Mouse (Mus musculus): Measurements from ENCODE around the gene Mgll. TPM values are rescaled to one million over a fixed set of nuclear protein-coding genes. Genes with fewer than 3 reads are reported as not detected.

Mgll gene
- total RNA-seq, 2 experiments from 2014 or later, result 105 to 106 TPM

DNA sequence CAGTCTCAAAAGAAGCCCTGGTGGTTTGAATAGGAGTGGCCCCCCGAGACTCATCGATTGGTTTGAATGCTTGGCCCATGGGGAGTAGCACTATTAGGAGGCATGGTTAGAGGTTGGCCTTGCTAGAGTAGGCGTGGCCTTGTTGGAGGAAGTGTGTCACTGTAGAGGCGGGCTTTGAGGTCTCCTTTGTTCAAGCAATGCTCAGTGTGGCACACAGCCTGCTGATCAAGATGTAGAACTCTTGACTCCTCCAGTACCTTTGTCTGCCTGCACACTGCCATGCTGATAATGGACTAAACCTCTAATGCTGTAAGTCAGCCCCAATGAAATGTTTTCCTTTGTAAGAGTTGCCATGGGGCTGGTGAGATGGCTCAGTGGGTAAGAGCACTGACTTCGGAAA is 108.5 kb downstream of the Mgll start:
- intact Hi-C loops (cut with DNase I), result no loop called here
- DNase-seq (ENCODE audit: extremely low spot score in 1 of 2, low spot score in 2 of 2), result no peak

DNA sequence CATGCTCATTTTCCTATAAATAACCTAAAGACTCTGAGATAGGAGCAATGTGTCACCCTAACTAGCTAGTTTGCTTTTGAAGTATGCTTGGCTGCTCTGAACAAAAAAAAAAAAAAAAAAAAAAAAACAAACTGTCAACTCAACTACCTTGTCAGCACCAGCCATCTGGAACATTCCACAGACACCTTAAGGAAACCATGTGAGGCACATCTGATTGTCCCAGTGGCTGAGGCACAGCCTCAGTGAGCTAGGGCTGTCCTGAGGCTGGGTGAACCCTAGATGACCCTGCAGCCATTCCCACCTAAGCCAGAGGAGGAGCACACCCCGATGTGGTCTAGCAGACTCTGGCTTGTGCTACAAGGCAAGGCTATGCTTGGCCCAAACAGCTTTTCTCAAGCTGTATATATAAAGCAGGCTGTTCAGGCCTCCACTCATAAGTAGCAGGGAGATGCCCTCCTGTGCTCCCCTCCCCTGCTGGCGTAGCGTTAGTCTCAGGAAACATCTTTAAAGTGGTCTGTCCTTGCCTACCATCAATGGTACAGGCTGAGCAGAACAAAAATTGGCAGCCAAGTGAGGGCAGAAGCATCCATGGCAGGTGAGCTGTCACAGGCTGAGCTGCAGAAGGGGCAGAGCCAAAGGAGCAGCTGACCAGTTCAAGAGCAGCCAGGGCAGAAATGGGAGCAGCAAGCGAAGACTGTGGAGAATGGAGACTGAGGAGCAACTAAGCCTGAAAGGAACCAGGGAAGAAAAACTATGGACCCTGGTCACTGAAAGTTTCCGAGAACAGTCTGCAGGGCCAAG is 109.3 kb downstream of the Mgll start:
- no peak for DNase-seq (ENCODE audit: extremely low spot score in 1 of 2, low spot score in 2 of 2)
- intact Hi-C loops (cut with DNase I), result no loop called here

DNA sequence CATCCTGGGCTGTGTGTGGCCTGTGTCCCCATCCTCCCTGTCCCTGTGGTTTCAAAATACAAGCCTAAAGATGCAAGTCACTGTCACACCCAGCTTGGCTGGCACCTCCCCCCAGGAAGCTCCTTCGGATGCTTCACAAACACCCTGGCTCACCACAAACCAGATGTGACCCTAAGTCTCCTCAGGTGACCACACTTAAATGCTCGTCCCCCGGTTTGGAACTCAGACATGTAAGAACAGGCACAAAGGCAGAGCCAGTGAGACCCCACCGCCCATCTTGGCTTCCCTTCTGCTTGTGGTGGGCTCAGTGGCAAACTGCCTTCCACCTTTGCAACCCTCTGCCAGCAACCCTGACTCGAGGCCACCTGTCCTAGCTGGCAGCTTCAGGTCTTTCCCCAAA is 110.8 kb downstream of the Mgll start:
- DNase-seq (ENCODE audit: extremely low spot score in 1 of 2, low spot score in 2 of 2), result no peak
- intact Hi-C loops (cut with DNase I), result no loop called here

DNA sequence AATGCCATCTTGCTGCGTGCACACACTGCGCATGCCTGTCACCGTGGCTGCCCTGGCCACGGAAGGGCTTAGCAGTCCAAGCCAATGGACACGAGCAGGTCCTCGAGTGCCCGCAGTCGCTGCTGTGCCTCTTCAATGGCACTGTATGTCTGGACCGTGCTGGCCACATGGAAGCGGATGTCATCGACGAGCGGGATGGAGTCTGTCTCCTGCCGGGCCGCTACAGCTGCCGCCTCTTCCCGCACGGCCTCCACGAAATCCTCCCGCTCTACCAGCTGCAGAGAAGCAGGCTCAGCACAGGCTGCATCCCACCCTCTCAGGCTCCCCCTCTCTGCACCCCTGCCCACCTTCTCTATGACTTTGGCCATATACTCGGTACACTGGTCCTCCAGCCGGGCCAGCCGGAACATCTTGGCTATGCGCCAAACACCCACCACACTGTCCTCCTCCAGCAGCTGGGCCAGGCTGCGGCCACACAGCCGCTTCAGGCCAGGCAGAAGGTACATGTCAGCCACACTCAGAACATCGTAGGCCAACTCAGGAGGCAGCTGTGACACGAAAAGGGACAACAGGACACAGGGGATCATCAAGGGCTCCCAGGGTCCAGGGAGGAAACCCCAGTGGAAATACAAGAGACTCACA is 112.1 kb downstream of the Mgll start:
- DNase-seq (ENCODE audit: extremely low spot score in 1 of 2, low spot score in 2 of 2), result no peak
- intact Hi-C loops (cut with DNase I), result no loop called here

DNA sequence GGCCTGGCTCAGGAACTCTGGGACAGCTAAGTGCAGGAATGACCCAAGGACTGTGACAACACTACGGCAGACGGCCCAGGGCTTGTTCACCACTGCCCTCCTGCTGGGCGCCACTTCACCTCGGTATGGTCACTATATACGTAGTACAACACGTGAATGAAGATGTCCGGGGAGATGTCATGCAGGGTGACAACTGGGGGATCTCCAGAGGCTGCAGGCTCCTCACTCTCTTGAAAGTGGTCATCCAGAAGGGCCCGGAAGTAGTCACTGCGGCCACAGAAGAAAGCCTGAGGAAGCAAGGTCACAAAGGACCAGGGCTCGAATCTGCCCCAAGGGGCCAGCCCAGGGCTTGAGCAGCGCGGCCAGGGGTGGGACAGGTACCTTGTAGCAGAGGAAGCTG is 113.8 kb downstream of the Mgll start:
- DNase-seq (ENCODE audit: extremely low spot score in 1 of 2, low spot score in 2 of 2), result no peak
- intact Hi-C loops (cut with DNase I), result no loop called here

DNA sequence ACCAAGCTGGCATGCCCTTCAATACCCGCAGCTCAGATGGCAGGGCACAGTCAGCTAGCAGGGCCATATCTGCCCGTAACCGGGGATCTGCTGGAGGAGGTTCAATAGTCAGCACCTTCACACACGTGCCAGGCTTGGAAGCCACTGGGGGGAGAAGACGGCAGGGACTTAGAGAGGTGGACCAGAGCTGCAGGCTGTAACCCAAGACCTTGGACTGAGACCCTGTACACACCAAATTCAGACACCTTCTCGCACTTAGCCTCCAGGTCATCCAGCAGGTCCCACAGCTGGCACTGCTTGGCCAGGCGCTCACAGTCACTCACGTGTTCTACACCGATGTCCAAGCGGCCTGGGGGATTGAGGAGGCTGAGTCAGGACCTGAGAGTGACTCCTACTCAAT is 114.4 kb downstream of the Mgll start:
- intact Hi-C loops (cut with DNase I), result no loop called here

DNA sequence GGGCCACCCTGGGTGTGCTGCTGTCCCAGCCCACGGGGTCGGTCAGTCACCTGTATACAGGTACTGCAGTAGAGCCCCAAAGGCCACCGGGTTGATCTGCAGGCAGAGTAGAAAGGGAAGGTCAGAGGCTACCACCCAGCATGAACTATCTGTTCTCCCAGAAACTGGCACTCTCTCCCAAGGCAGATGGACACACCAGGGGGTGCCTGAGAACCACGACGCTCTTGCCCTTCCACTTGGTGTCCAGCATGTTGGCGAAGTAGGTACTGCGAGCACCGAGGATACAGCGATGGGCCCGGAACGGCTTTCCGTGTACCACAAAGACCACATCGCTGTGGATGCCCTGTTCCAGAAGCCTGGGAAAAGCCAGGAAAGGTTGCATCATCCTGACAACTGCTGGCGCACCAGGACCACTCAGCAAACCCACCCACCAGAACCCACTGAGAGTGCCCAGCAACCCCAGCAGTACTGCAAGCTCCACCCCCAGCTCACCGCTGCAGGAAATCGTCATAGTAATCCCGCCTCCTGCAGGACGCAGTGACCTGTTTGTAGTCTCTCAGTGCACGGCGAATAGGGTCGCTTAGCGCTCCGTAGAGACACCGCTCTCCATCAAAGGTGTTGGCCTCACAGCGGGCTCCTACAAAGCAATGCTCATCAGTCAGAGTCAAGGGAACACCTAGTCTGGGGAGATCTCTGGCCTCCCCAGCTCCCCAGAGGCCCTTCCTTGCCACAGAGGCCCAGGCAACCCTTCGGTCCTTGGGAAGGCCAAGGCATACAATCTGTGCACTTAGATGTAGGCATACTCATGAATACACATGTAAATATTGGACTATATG is 115.1 kb downstream of the Mgll start:
- DNase-seq (ENCODE audit: extremely low spot score in 1 of 2, low spot score in 2 of 2), result no peak
- intact Hi-C loops (cut with DNase I), result no loop called here

More for the DNA sequence above, 114.4 kb downstream of the Mgll start:
- DNase-seq (ENCODE audit: extremely low spot score in 1 of 2, low spot score in 2 of 2), result no peak

DNA sequence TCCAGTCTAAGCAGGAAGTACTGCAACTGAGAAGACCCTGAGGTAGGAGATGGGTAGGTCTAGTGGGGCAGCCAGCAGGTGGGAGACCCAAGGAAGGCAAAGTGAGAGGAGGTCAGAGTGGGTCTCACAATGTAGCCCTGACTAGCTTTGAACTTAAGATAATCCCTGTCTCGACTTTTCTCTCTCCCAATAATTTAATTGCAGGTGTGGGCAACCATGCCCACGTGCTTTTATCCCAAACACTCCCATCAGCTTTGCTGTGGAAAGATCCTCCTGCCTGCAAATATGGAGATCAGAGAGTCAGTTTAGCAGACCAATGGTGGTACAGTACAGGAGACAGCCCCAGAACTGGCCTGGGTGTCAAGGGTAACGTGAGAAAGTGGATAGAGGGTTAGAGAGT is 116.0 kb downstream of the Mgll start:
- no peak for DNase-seq (ENCODE audit: extremely low spot score in 1 of 2, low spot score in 2 of 2)
- intact Hi-C loops (cut with DNase I), result no loop called here

DNA sequence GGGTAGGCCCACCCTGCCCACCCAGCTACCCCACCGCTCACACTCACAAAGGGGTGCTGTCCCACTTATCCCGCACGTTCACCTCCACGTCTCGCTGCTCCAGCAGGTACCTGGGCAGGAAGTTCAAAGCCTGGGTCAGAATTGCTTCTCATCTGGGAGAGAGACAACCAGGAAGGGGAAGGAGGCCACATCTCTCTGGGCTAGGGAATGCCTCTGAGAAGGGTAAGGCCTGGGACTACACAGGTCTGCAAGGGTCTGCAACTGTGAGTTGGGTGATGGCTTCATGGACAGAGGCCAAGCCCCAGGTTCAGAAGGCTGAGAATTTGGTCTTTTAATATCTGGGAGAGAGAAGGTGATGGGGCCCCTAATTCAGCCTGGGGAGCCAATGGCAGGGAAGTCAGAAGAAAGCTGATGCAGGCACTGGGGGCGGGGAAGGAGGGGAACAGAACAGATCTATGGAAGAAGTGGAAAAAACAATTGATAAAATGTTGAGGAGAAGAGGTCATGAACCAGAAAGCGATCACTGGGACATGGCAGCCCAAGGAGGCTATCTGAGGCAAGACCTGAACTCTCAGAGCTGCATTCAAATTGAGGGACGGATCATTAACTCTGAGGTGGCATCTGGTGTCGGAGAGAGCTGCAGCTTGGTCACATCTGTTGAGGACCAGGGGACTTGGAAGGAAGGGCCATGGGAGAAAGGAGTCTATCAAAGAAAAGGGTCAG is 116.7 kb downstream of the Mgll start:
- intact Hi-C loops (cut with DNase I), result no loop called here
- no peak for DNase-seq (ENCODE audit: extremely low spot score in 1 of 2, low spot score in 2 of 2)

DNA sequence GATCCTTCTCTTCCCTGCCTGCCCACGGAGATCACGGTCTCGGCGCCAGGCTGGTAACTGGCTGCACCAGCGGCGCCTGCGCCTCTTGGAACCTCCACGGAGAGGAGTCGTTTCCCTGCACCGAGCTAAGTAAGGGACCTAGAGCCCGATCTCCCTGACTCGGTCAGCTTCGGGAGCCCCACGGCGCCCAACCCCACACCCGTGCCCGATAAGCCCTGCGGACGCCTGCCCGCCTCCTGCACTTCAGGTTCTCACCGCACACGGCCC is 117.2 kb downstream of the Mgll start:
- intact Hi-C loops (cut with DNase I), result no loop called here
- DNase-seq (ENCODE audit: extremely low spot score in 1 of 2, low spot score in 2 of 2), result no peak

DNA sequence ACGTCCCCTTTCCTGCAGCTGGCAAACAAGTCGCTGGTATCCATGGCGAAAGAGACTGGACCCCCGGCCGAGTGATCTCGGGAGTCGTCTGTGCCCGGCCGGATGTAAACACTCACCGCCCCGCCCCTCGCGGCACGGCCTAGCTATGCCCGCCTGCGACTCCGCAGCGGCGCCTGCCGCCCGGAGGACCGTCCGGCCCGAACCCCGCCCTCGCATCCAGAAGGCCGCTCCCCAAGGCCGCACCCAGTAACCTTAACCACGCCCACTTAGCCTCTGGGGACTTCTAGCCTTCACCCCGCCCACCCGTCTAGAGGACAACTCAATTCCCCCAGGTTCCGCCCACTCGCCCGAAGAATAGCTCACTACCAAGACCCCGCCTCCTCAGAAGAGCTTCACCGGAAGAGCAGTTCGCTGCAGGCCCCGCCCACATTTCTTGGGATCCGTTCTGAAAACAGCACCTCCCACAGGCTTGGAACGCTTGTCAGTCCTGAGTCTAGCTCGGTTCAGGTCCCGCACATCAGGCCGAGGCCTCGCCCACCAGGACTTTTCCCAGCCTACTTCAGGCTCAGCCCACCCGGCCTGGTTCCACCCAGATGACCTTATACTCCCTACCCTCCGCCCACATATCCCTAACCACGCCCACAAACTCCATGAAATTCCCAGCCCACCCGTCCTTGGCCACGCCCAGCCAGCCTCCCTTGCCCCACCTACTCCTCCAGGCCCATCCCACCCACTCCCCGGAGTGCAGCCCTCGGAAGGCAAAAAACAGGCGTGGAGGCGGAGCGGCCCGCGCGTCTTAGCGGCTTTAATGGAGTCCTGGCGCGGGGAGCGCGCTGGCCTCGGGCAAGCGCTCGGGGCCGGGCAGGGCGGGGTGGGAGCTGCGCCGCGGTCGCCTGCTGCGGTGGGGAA is 117.8 kb downstream of the Mgll start, which contains the start of gene Abtb1:
Abtb1 (minus strand) TSS at position 204 of the 909 bp plus-strand sequence.
- DNase-seq (ENCODE audit: extremely low spot score in 1 of 2, low spot score in 2 of 2), result peak; percentile 99 to 100
- intact Hi-C loops (cut with DNase I), result no loop called here

DNA sequence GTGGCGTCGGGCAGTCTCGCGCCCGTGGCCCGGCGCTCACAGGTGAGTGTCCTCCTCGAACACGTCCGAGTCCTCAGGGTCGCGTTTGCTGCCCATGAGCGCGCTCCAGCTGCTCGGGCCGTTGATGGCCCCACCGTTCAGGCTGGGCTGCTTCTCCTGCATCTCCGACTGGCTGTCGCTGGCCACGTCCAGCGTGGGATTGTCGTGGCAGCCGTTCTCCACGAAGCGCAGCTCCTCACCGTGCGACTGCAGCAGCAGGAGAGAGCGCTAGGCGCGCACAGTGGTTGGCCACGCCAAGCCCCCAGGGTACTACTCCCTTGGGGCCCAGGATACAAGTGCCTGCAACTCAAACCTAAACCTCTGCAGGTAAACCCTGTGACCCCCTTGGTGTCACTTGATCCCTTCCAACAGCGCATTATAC is 118.5 kb downstream of the Mgll start:
- peak; percentile 53 to 70 for DNase-seq (ENCODE audit: extremely low spot score in 1 of 2, low spot score in 2 of 2)
- intact Hi-C loops (cut with DNase I), result no loop called here

DNA sequence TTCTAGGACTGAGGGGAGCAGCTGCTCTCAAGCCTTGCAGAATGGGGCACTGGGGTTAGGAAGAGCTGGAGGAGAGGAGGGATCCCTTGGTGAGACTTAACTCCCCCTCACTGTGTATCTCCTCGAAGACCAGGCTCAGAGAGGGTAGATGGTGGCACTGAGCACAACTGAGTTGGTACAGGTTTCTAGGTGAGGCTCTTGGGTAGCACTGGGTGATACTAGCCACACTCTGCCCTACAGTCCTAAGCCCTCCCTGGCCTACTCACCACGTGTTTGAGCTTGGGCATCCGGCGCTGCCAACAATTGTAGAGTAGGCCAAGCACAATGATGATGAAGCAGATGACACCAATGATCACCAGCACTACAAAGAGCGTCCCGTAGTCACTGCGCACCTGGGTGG is 119.0 kb downstream of the Mgll start:
- intact Hi-C loops (cut with DNase I), result no loop called here

DNA sequence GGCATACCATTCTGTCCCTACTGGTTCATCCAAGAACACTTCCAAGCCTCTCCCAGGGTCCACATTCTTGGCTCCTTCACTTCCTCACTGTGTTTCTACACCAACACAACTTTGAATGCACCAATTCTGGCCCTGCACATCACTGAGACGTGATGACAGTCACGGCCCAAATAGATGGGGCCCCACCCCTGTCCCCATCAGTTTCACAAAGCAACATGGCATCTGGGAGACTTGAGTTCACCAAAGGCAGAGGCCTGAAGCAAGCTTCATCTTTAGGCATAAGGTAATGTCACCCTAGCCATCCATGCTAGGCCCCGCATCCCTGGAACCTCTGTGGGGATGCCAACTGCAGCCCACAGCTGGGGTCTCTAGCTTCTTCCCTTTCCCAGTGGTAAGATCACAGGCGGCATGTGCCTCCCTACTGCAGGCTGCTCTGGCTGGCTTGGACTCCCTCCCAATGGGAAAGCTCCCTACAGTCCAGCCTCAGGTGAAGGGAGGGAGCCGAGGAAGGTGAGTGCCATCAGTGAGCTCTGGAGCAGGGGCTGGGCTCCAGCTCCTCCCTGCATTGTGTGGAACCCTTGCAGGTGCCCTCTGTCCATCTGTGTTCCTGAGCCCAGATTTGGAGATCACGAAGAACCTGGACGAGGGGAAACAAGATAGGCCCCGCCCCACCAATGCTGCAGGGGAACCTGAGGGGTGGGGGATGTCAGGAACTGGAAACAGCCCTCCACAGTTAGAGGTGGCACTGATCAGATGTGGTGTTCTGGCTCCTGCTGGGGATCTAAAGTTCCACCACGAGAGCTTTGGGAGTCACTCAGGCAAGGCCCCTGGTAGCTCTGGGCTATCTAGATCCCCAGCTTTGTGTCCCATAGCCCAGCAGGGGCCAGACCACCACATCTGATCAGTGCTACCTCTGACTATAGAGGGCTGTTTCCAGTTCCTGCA is 119.8 kb downstream of the Mgll start:
- intact Hi-C loops (cut with DNase I), result no loop called here
- peak in 1 of 2 experiments; percentile 35 for DNase-seq (ENCODE audit: extremely low spot score in 1 of 2, low spot score in 2 of 2)

More for the DNA sequence above, 119.0 kb downstream of the Mgll start:
- peak in 1 of 2 experiments; percentile 26 for DNase-seq (ENCODE audit: extremely low spot score in 1 of 2, low spot score in 2 of 2)

DNA sequence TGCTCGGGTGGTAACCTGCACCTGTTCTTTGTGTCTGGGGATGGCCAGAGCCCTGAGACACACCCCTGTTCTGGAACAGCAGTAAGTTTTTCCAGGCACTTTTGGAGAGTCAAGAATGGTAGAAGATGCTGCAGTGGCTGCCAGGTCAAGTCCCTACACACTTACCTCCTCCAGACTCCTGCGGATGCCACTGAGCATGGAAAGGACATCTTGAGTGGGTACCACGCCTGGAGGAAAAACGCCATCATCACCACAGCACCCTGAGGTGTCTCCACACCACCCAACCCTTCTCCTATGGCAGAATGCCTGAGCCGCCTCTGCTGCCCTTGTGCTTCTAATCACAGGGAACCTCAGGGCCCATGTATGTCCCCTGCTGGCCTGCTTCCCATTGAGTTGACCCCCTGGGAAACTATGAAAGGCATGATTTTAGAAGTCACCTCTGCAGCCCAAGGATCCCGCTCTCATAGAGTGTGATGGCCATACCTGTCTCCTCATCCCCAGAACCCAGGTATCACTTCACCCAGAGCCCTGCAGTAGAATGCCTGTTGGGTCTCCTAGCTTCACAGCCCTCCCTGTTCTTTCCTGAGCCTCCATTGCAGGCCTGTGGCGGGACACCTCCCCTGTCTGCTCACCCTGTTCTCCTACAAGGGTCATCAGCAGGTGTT is 120.8 kb downstream of the Mgll start:
- intact Hi-C loops (cut with DNase I), result no loop called here
- peak in 1 of 2 experiments; percentile 33 for DNase-seq (ENCODE audit: extremely low spot score in 1 of 2, low spot score in 2 of 2)

DNA sequence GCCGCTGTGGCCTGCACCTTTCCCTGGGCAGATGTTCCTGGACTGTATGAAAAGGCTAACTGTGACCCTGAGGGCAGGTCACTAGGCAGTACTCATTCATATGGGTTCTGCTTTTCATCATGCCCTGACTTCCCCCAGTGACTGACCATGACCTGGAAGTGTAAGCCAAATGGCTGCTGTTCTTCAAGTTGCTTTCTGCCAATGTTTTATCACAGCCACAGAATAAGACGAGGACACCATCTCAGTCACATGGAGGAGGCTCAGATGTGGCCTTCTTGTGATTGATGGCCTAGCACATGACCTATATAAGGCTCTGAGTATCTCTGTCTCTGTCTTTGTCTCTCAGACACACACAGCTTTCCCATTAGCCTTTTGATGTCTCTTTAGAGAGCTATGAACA is 123.4 kb downstream of the Mgll start:
- intact Hi-C loops (cut with DNase I), result no loop called here
- DNase-seq (ENCODE audit: extremely low spot score in 1 of 2, low spot score in 2 of 2), result no peak

DNA sequence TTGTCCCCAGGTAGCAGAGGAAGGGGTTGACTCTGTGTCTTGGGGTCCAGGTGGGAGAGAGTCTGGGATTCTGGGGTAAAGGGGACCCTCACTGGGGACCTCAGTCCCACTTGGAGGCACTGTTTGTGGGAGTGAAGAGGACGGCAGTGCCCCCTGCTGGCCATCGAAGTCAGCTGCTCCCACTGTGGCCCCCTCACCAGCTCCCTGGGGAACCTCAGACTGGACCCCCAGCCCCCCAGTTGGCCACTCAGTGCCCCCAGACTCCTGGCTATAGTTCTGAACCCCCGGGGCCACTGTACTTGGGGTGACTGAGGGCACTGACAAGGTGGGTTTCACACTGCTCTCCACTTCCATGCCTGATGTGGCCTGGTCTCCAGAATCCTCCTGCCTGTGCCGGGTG is 125.1 kb downstream of the Mgll start:
- peak in 1 of 2 experiments; percentile 33 for DNase-seq (ENCODE audit: extremely low spot score in 1 of 2, low spot score in 2 of 2)
- intact Hi-C loops (cut with DNase I), result no loop called here
